Mouse (Mus musculus): Measurements from ENCODE around the gene Bco1. TPM values are rescaled to one million over a fixed set of nuclear protein-coding genes. Genes with fewer than 3 reads are reported as not detected.

Gene Bco1
- polyA plus RNA-seq, 1 experiment from 2014 or later: 0.29 TPM

DNA sequence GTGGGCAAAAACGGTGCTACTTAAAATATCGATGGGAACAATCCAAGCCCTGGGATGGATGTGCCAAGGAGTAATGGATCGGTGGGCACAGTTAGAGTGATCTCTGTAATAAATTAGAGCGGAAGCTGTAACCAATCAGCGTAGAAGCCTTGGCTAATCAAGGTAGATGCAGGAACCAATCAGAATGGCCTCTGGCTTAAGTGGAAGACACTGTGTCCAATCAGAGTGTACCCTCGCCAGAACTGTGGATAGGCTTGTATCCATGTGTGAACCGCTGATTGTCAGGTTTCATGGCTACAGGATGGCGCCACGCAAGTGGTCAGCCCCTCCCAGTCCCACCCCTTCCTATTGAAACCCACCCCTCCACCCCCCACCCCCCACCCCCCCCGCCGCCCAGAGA is 28.3 kb upstream of the Bco1 start:
- Histone ChIP-seq H3K4me3 (replicated peaks) (no peak overlapping the region), H3K9me3 (replicated peaks) (no peaks in the 10 kb centered on the region), H3K27ac (replicated peaks) (no peak overlapping the region), H3K36me3 (no peaks in the 10 kb centered on the region), H3K9ac (no peak overlapping the region), H3K27me3 (no peaks in the 10 kb centered on the region), H3K4me1 (no peaks in the 10 kb centered on the region), H3K4me2 (replicated peaks) (no peak overlapping the region)
- WGBS: 82% methylated on average over 11 of the region's 11 CpGs
- ATAC-seq (ENCODE audit: insufficient number of reproducible peaks, low FRiP score, low TSS enrichment, low read depth): no peak

DNA sequence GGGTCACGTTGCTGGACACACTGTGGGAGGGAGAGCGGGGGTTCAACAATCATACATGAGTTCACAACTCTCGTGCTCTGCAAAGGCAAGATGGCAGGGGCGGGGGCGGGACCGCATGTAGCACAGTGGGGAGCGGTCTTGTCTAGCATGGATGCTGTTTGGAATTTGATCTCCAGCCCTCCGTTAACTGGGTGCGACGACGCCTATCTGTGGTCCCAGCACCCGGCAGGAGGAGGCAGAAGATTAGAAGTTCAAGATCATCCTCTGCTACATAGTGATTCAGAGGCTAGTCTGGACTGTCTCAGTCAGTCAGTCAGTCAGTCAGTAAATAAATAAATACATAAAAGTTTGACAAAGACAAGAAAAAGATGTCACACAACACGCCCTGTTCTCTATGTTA is 27.4 kb upstream of the Bco1 start:
- no peak overlapping the region for H3K4me2 ChIP-seq (replicated peaks)

DNA sequence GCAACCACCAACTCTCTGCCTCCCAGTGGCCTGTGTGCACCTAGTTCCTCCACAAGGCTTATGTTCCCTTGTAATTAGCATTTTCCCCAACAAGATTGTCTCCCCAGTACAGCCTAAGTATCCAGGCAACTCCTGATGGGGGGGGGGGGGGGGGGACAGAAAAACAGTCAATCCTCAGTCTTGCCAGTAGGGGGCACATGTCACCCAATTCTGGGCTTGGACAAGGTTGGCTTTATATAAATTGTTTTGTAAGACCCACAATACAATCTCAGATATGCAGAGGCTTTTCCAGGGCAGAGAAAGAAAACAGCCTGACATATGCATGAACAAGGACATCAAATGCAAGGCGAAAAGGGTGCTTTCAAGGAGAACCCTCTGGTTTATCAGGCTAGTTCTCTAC is 25.9 kb upstream of the Bco1 start:
- ATAC-seq (ENCODE audit: insufficient number of reproducible peaks, low FRiP score, low TSS enrichment, low read depth): no peak
- Histone ChIP-seq H3K27ac (replicated peaks) (no peak overlapping the region), H3K4me3 (replicated peaks) (no peak overlapping the region), H3K27me3 (no peaks in the 10 kb centered on the region), H3K4me2 (replicated peaks) (no peak overlapping the region), H3K9me3 (replicated peaks) (no peaks in the 10 kb centered on the region), H3K36me3 (no peaks in the 10 kb centered on the region), H3K9ac (no peak overlapping the region), H3K4me1 (no peaks in the 10 kb centered on the region)
- 82% methylated on average over 1 of the region's 1 CpGs for WGBS

More for the DNA sequence above, 27.4 kb upstream of the Bco1 start:
- 76% methylated on average over 13 of the region's 13 CpGs for WGBS
- no peaks in the 10 kb centered on the region for H3K36me3 ChIP-seq
- H3K27me3 ChIP-seq: no peaks in the 10 kb centered on the region
- no peak for ATAC-seq (ENCODE audit: insufficient number of reproducible peaks, low FRiP score, low TSS enrichment, low read depth)
- H3K9me3 ChIP-seq (replicated peaks): no peaks in the 10 kb centered on the region
- H3K4me1 ChIP-seq: no peaks in the 10 kb centered on the region
- H3K4me3 ChIP-seq (replicated peaks): no peak overlapping the region
- no peak overlapping the region for H3K9ac ChIP-seq
- no peak overlapping the region for H3K27ac ChIP-seq (replicated peaks)

DNA sequence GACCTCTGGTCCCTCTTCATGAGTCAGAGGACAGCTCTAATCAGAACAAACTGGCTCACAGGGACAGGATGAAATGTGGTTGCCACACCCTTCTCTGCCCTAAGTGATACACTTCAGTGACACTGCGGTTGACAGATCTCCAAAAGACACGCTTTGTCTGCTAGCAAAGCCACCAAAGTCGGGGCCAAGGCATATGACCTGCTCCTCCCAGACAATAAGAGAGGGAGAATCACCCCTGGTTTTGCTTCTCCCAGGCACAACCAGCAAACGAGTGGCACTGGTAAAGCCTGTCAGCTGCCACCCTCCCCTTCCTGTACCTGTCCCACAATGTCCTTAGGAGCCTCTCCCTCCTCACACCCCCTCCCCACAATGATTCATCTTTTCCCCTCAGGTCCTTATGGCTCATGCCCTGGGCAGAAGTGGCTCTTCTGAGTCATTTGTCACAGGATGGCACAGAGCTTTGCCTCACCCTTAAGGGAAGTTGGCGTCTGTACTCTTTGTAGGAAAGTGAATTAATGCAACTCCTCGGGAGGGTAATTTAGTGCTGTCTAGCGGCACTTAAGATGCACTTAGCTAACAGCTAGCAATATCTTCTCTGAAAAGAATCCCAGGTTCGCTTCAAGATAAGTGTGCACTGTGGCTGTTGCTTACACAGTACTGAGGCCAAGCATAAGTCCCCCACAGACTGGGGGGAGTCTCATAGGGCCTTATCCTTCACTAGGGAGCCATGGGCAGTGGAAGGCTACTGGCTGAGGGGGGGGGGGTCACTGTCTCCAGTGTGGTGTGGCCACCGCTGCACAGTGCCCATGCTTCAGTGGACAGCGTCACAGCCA is 21.1 kb upstream of the Bco1 start:
- Histone ChIP-seq H3K9ac (no peak overlapping the region), H3K27ac (replicated peaks) (no peak overlapping the region), H3K36me3 (no peaks in the 10 kb centered on the region), H3K27me3 (no peaks in the 10 kb centered on the region), H3K4me2 (replicated peaks) (no peak overlapping the region), H3K4me1 (no peaks in the 10 kb centered on the region), H3K9me3 (replicated peaks) (no peaks in the 10 kb centered on the region), H3K4me3 (replicated peaks) (no peak overlapping the region)
- ATAC-seq (ENCODE audit: insufficient number of reproducible peaks, low FRiP score, low TSS enrichment, low read depth): no peak; the same call in 1 of the 2 replicates
- WGBS: 68% methylated on average over 10 of the region's 10 CpGs

DNA sequence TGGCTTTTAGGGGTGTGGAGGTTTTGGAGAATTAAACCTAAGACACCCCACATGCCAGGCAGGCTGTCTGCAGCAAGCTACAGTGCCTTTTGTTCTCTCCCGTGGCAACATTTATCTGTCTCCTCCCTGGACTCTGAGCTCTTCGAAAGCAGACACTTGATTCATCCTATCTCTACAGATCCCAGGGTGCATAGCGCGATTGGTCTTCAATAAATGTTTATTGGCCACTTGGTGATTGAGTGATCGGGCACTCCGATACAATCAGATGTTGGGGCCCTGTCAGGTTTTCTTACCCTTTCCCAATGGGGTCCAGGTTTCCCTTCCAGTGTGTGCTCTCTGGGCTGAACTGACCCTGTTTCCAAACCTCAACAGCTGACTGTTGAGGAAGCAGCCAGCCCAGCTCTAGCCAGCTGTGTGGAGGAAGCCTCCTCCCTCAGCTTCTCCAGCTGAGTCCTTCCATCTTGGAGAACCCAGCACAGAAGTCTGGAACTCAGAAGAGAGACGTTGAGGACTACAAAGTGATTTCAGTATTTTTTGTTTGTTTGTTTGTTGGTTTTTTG is 17.2 kb upstream of the Bco1 start:
- H3K9me3 ChIP-seq (replicated peaks): no peaks in the 10 kb centered on the region
- no peak overlapping the region for H3K4me2 ChIP-seq (replicated peaks)
- WGBS: 80% methylated on average over 7 of the region's 7 CpGs
- ATAC-seq (ENCODE audit: insufficient number of reproducible peaks, low FRiP score, low TSS enrichment, low read depth): no peak
- H3K36me3 ChIP-seq: no peaks in the 10 kb centered on the region
- H3K27me3 ChIP-seq: no peaks in the 10 kb centered on the region
- H3K4me1 ChIP-seq: no peaks in the 10 kb centered on the region
- H3K9ac ChIP-seq: no peak overlapping the region
- H3K27ac ChIP-seq (replicated peaks): no peak overlapping the region
- no peak overlapping the region for H3K4me3 ChIP-seq (replicated peaks)

DNA sequence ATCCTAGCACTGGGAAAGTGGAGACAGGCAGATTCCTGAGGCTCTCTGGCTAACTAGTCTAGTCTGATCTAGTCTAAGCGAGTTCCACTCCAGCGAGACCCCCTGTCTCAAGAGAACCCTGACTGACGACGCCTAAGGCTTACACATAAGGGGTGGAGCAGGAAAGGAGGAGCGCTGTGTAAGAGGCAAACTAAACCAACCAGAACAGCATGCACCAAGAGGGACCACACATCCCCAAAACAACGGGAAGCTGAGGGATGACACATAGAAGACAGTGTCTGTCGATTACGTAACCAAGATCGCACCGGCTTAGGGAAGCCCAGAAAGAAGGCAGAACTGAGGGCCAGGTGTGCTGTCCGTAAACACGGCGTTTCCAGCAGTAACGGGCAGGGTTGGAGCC is 16.0 kb upstream of the Bco1 start:
- H3K9ac ChIP-seq: no peak overlapping the region
- no peaks in the 10 kb centered on the region for H3K4me1 ChIP-seq
- no peak overlapping the region for H3K27ac ChIP-seq (replicated peaks)
- WGBS: 75% methylated on average over 14 of the region's 14 CpGs
- no peak overlapping the region for H3K4me3 ChIP-seq (replicated peaks)
- no peaks in the 10 kb centered on the region for H3K27me3 ChIP-seq
- no peaks in the 10 kb centered on the region for H3K9me3 ChIP-seq (replicated peaks)
- no peak for ATAC-seq (ENCODE audit: insufficient number of reproducible peaks, low FRiP score, low TSS enrichment, low read depth)
- H3K4me2 ChIP-seq (replicated peaks): no peak overlapping the region
- no peaks in the 10 kb centered on the region for H3K36me3 ChIP-seq

DNA sequence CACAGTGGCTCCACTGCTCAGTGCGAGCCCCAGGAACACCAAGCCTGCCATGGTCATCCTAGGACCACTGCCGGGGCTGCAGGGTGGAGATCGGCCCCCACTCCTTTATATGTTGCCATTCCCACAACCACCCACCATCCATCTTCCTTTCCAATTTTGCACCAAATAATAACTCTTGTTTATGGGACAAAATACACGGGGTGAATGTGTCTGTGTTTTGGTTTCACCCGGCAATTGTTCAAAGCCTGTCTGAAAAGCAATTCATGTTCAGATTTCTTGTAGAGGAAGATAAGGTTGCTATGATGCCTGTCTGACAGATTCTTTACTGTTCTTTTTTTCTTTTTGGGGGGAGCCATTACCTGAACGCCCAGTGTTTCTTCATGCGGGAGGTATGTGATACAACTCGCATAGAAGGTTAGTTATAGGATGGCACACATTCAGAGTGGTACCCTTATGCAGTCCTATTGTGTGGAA is 13.2 kb upstream of the Bco1 start, which contains the start of gene Pkd1l2:
TSS of gene Pkd1l2 (minus strand) at position 51 of the 474 bp plus-strand sequence.
- Histone ChIP-seq H3K27ac (replicated peaks) (no peak within 1 kb of the TSS), H3K9me3 (replicated peaks) (no peaks in the 10 kb centered on the region), H3K9ac (no peak within 1 kb of the TSS), H3K27me3 (no peaks in the 10 kb centered on the region), H3K4me2 (replicated peaks) (no peak within 1 kb of the TSS), H3K4me3 (replicated peaks) (no peak within 1 kb of the TSS), H3K36me3 (no peaks in the 10 kb centered on the region), H3K4me1 (no peaks in the 10 kb centered on the region)
- 79% methylated on average over 8 of the region's 8 CpGs for WGBS
- ATAC-seq (ENCODE audit: insufficient number of reproducible peaks, low FRiP score, low TSS enrichment, low read depth): no peak

DNA sequence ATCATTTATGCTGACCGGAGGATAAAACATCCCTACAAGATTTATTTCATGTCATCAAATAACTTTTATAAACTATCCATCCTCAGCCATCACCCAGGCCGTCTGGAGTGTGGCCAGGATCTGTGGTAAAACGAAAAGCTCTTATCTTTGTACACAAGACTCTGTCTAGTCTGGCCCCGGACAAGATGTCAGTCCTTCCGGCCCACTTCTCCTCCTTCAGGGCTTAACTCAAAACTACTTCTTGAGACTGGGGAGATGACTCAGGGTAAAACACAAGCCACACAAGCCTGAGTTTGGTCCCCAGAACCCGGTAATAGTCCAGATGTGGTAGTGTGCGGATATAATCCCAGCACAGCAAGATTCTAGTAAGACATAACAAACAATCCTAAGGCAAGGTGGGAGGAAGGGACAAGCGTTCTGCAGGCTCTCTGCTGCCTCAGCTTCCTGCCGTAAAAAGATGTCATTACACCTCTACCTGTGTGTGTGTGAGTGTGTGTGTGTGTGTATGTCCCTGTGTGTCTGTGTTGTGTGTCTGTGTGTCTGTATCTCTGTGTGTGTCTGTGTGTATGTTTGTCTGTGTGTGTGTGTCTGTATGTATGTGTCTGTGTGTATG is 12.6 kb upstream of the Bco1 start:
- 64% methylated on average over 9 of the region's 9 CpGs for WGBS
- Histone ChIP-seq H3K27me3 (no peaks in the 10 kb centered on the region), H3K36me3 (no peaks in the 10 kb centered on the region), H3K4me3 (replicated peaks) (no peak overlapping the region), H3K4me1 (no peaks in the 10 kb centered on the region), H3K4me2 (replicated peaks) (no peak overlapping the region), H3K9me3 (replicated peaks) (no peaks in the 10 kb centered on the region), H3K27ac (replicated peaks) (no peak overlapping the region), H3K9ac (no peak overlapping the region)
- no peak for ATAC-seq (ENCODE audit: insufficient number of reproducible peaks, low FRiP score, low TSS enrichment, low read depth)

DNA sequence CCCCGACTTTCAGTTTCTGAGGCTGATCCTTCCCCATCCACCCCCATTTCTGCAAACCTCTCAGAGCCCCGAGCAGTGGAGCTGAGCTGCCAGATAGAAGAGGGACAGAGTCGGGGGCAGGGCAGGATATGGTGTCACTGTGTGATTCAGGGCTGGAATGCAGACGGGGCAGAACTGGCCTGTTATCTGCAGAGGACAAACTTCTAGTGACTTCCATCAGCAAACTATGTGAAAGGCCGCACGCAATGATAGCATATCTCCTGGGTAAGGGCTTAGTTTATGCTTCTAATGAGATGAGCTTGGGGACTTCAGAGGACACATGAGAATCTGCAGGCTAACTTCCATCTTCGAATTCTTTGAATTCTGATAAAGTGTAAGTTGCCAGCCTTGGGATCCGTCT is 10.1 kb upstream of the Bco1 start:
- Histone ChIP-seq H3K27ac (replicated peaks) (no peak overlapping the region), H3K9ac (no peak overlapping the region), H3K27me3 (no peaks in the 10 kb centered on the region), H3K9me3 (replicated peaks) (no peaks in the 10 kb centered on the region), H3K36me3 (no peaks in the 10 kb centered on the region), H3K4me2 (replicated peaks) (no peak overlapping the region), H3K4me1 (no peaks in the 10 kb centered on the region), H3K4me3 (replicated peaks) (no peak overlapping the region)
- WGBS: 49% methylated on average over 8 of the region's 8 CpGs
- no peak for ATAC-seq (ENCODE audit: insufficient number of reproducible peaks, low FRiP score, low TSS enrichment, low read depth)

DNA sequence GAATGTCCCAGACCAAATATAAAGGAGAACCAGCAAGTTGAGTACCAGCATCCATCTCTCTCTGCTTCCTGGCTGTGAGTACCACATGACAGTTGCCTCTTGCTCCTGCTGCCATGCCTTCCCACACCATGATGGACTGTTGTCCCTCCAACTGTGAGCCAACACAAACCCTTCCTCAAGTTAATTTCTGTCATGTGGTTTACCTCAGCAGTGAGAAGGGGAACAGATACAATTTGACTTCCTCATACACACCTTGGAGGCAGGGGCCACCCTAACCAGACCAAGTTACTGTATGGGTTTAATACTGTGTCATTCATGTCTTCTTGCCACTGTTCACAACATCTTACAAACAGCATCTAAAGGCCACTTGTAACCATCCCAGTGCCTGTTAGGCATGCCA is 8.6 kb upstream of the Bco1 start:
- Histone ChIP-seq H3K27ac (replicated peaks) (no peak overlapping the region), H3K4me3 (replicated peaks) (no peak overlapping the region), H3K36me3 (no peaks in the 10 kb centered on the region), H3K4me2 (replicated peaks) (no peak overlapping the region), H3K4me1 (no peaks in the 10 kb centered on the region), H3K27me3 (no peaks in the 10 kb centered on the region), H3K9me3 (replicated peaks) (no peaks in the 10 kb centered on the region), H3K9ac (no peak overlapping the region)
- ATAC-seq (ENCODE audit: insufficient number of reproducible peaks, low FRiP score, low TSS enrichment, low read depth): no peak

DNA sequence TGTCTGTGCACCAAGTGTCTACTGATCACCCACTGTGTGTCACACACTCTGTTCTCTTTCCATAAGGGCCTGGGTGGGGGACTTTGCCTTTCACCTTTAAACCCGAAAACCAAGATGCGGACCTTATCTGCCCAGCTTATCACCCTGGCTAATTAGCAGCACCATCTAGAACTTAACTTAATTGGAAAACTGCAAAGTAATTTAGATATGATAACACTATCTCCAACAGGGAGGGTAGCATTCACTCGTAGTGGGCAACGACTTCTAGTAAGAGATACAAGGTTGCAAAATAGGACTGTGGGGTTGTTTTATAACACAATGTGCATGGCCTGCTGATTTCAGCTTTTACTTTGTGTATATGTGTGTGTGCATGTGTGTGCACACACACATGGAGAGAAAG is 5.9 kb upstream of the Bco1 start:
- H3K4me2 ChIP-seq (replicated peaks): no peak overlapping the region
- H3K4me1 ChIP-seq: no peaks in the 10 kb centered on the region
- ATAC-seq (ENCODE audit: insufficient number of reproducible peaks, low FRiP score, low TSS enrichment, low read depth): no peak
- H3K36me3 ChIP-seq: no peaks in the 10 kb centered on the region
- WGBS: 85% methylated on average over 4 of the region's 4 CpGs
- no peak overlapping the region for H3K9ac ChIP-seq
- H3K4me3 ChIP-seq (replicated peaks): no peak overlapping the region
- no peaks in the 10 kb centered on the region for H3K9me3 ChIP-seq (replicated peaks)
- no peaks in the 10 kb centered on the region for H3K27me3 ChIP-seq
- H3K27ac ChIP-seq (replicated peaks): no peak overlapping the region
